Mouse (Mus musculus): ENCODE data around the gene Timm8a2.
"Not testable (repeated sequence)": the region's sequence is repeated elsewhere in the genome, so short reads cannot be mapped to it uniquely, and the experiment has no call there.

The Timm8a2 gene

GRCm38 (mm10) chr14:122056871-122057270 lies 22.4 kb downstream of the Timm8a2 start:
- no peak for DNase-seq (ENCODE audit: extremely low spot score, low read depth, low spot score)

GRCm38 (mm10) chr14:122057941-122058346 lies 23.5 kb downstream of the Timm8a2 start:
- no peak for DNase-seq (ENCODE audit: extremely low spot score, low read depth, low spot score)

- peak; percentile 50 for DNase-seq (ENCODE audit: extremely low spot score, low read depth, low spot score)
These were observed 26.2 kb downstream of the Timm8a2 start for GRCm38 (mm10) chr14:122060642-122061041.

- no peak for DNase-seq (ENCODE audit: extremely low spot score, low read depth, low spot score)
These were observed 26.9 kb downstream of the Timm8a2 start for GRCm38 (mm10) chr14:122061376-122061775.

GRCm38 (mm10) chr14:122062411-122063090 lies 28.1 kb downstream of the Timm8a2 start:
- DNase-seq (ENCODE audit: extremely low spot score, low read depth, low spot score): no peak

GRCm38 (mm10) chr14:122063599-122063998 lies 29.1 kb downstream of the Timm8a2 start:
- no peak for DNase-seq (ENCODE audit: extremely low spot score, low read depth, low spot score)

GRCm38 (mm10) chr14:122064519-122064918 lies 30.0 kb downstream of the Timm8a2 start:
- peak; percentile 46 for DNase-seq (ENCODE audit: extremely low spot score, low read depth, low spot score)

- DNase-seq (ENCODE audit: extremely low spot score, low read depth, low spot score): no peak
These were observed 31.8 kb downstream of the Timm8a2 start for GRCm38 (mm10) chr14:122066243-122066642.

- not testable (repeated sequence) for DNase-seq (ENCODE audit: extremely low spot score, low read depth, low spot score)
These were observed 33.6 kb downstream of the Timm8a2 start for GRCm38 (mm10) chr14:122068036-122068435.

- DNase-seq (ENCODE audit: extremely low spot score, low read depth, low spot score): no peak
These were observed 34.6 kb downstream of the Timm8a2 start for GRCm38 (mm10) chr14:122068801-122069695.

- DNase-seq (ENCODE audit: extremely low spot score, low read depth, low spot score): no peak
These were observed 35.5 kb downstream of the Timm8a2 start for GRCm38 (mm10) chr14:122069948-122070347.

GRCm38 (mm10) chr14:122073422-122073821 lies 38.9 kb downstream of the Timm8a2 start:
- no peak for DNase-seq (ENCODE audit: extremely low spot score, low read depth, low spot score)

GRCm38 (mm10) chr14:122074360-122074759 lies 39.9 kb downstream of the Timm8a2 start:
- no peak for DNase-seq (ENCODE audit: extremely low spot score, low read depth, low spot score)

GRCm38 (mm10) chr14:122075485-122076200 lies 41.2 kb downstream of the Timm8a2 start:
- no peak for DNase-seq (ENCODE audit: extremely low spot score, low read depth, low spot score)

- no peak for DNase-seq (ENCODE audit: extremely low spot score, low read depth, low spot score)
These were observed 42.5 kb downstream of the Timm8a2 start for GRCm38 (mm10) chr14:122077017-122077416.

GRCm38 (mm10) chr14:122079428-122079827 lies 45.0 kb downstream of the Timm8a2 start:
- DNase-seq (ENCODE audit: extremely low spot score, low read depth, low spot score): no peak

GRCm38 (mm10) chr14:122079921-122080320 lies 45.4 kb downstream of the Timm8a2 start:
- no peak for DNase-seq (ENCODE audit: extremely low spot score, low read depth, low spot score)

- no peak for DNase-seq (ENCODE audit: extremely low spot score, low read depth, low spot score)
These were observed 46.8 kb downstream of the Timm8a2 start for GRCm38 (mm10) chr14:122081308-122081707.

- DNase-seq (ENCODE audit: extremely low spot score, low read depth, low spot score): no peak
These were observed 49.0 kb downstream of the Timm8a2 start for GRCm38 (mm10) chr14:122083499-122083898.

GRCm38 (mm10) chr14:122087956-122088355 lies 53.5 kb downstream of the Timm8a2 start:
- DNase-seq (ENCODE audit: extremely low spot score, low read depth, low spot score): no peak
